Mouse (Mus musculus) lung, postnatal 0 days (tissue): ENCODE results near the gene Tmem258.

Source experiments
- CTCF ChIP-seq: IDR thresholded peaks from 2 replicates; pipeline ENCODE4 v1.5.1; 2016; ENCODE audit warnings: antibody characterized with exemption, mild to moderate bottlenecking
- EP300 ChIP-seq: IDR thresholded peaks from 2 replicates; pipeline ENCODE4 v1.6.1; 2016; ENCODE audit warnings: antibody characterized with exemption, mild to moderate bottlenecking, control low read depth

DNA sequence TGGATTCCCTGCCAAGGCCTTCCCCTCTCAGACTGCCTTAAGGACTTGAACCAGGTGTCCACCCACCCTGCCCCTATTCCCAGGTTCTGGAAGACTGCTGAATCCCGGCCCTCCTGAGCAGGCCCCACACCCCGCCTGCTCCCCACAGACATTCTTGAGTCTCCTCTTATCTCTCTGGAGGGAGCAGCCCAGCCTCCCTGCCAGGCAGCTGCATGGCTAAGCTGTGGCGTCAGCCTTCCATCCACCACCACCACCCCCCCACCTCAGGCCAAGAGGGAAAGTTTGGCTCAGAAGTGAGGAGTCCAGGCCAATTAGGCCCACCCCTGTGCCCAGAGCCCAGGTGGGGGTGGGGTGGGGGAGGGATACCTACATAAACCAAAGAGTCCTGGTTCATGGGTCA lies 34.7 kb downstream of the Tmem258 start:
- TF ChIP-seq CTCF (no peak), EP300 (no peak)
